ENCODE assay signal across 8 mouse cellular contexts in the genomic region with DNA sequence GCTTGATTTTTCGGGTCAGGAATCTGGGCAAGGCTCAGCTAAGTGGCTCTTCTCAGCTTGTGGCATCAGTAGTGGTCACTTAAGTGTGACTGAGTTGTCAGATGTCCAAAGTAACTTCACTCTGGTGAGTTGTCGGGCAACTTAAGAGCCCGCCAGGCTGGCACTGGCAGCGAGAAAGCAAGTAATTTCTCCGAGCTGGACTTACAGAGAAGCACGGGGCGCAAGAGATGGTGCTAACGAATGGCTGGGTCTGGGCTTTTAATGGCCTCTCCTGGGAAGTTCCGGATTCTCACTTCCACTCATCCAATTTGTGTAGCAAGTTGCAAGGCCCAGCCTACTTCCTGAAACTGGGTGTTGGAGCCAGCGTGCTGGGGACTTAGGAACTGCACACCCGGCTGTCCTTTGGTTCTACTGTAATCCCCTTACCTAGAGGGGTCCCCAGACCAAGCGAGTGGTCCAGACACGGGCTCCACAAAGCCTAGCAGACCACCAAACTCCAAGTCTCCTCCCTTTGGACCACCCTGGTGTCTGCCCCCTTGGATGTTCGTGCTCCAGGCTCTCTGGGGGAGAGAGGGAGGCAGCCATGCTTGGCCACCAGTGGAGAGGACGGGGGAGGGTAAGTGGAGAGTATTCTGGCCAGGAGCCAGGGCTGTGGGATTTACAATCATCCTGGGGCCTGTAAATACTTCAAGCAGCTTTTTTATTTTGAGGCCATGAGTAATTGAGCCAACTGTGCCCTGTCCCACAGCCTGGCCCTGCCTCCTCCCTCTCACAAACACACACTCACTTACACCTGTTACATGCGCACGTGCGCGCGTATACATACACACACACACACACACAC. TPM values are rescaled to one million over a fixed set of nuclear protein-coding genes. Genes with fewer than 3 reads are reported as not detected.
DNase-seq lines count a peak whose midpoint lies in the region; ATAC-seq and TF ChIP-seq lines count a peak whose summit lies in the region.

No protein-coding gene starts in this region.

- no peaks in the 10 kb centered on the region for H3K27me3 ChIP-seq in hindbrain, embryonic 11.5 days (ENCODE audit: control insufficient read depth, insufficient read depth, low read length)
- H3K27me3 ChIP-seq in hindbrain, embryonic 16.5 days (replicated peaks; ENCODE audit: control insufficient read depth, insufficient read depth, low read length) = no peaks in the 10 kb centered on the region
- H3K27me3 ChIP-seq in embryonic facial prominence, embryonic 12.5 days = 0 out of 2 replicates have a peak, but pooled peaks cover 3% of the 10 kb centered on the region
- H3K27me3 ChIP-seq in intestine, postnatal 0 days (replicated peaks; ENCODE audit: control insufficient read depth, insufficient read depth, low read length) = no peaks in the 10 kb centered on the region

- H3K27ac ChIP-seq in hindbrain, embryonic 11.5 days (ENCODE audit: low read depth, low read length) = no peak overlapping the region
- no peak overlapping the region for H3K27ac ChIP-seq in hindbrain, embryonic 16.5 days (ENCODE audit: low read depth, low read length)
- H3K27ac ChIP-seq in embryonic facial prominence, embryonic 12.5 days = no peak overlapping the region; the same call in 1 of the 2 replicates
- no peak overlapping the region for H3K27ac ChIP-seq in intestine, postnatal 0 days (ENCODE audit: low read depth, low read length)

- no peak overlapping the region for H3K4me2 ChIP-seq in hindbrain, embryonic 11.5 days (replicated peaks; ENCODE audit: low read depth, low read length)
- H3K4me2 ChIP-seq in hindbrain, embryonic 16.5 days (ENCODE audit: low read length) = no peak overlapping the region
- H3K4me2 ChIP-seq in embryonic facial prominence, embryonic 12.5 days (replicated peaks) = no peak overlapping the region
- H3K4me2 ChIP-seq in intestine, postnatal 0 days (replicated peaks; ENCODE audit: low read depth) = no peak overlapping the region

- no peak overlapping the region for H3K4me3 ChIP-seq in hindbrain, embryonic 11.5 days (ENCODE audit: low read depth, low read length)
- H3K4me3 ChIP-seq in hindbrain, embryonic 16.5 days (ENCODE audit: low read length) = no peak overlapping the region
- no peak overlapping the region for H3K4me3 ChIP-seq in embryonic facial prominence, embryonic 12.5 days
- H3K4me3 ChIP-seq in intestine, postnatal 0 days (ENCODE audit: low read depth, low read length) = no peak overlapping the region

- TF ChIP-seq CTCF in intestine, postnatal 0 days (IDR thresholded peaks at IDR 0.05; ENCODE audit: low read depth) = no peak

- H3K36me3 ChIP-seq in hindbrain, embryonic 11.5 days (ENCODE audit: control insufficient read depth, insufficient read depth, low read length) = no peaks in the 10 kb centered on the region
- H3K36me3 ChIP-seq in hindbrain, embryonic 16.5 days (ENCODE audit: control insufficient read depth, insufficient read depth, low read length) = no peaks in the 10 kb centered on the region
- H3K36me3 ChIP-seq in embryonic facial prominence, embryonic 12.5 days = no peaks in the 10 kb centered on the region
- no peaks in the 10 kb centered on the region; the same call in 1 of the 2 replicates for H3K36me3 ChIP-seq in intestine, postnatal 0 days (ENCODE audit: control insufficient read depth, insufficient read depth)

- ATAC-seq in hindbrain, embryonic 11.5 days (ENCODE audit: low FRiP score) = peak; percentile 34; the same call in 1 of the 2 replicates
- ATAC-seq in hindbrain, embryonic 16.5 days = no peak
- peak; percentile 75 for ATAC-seq in embryonic facial prominence, embryonic 12.5 days (ENCODE audit: insufficient number of reproducible peaks, insufficient read depth, low FRiP score, low TSS enrichment)
- peak; percentile 32; the same call in 1 of the 2 replicates for ATAC-seq in intestine, postnatal 0 days
- no peak for ATAC-seq in frontal cortex, adult (ENCODE audit: low TSS enrichment)

- 0 out of 2 replicates have a peak, but pooled peaks cover 2% of the 10 kb centered on the region for H3K4me1 ChIP-seq in hindbrain, embryonic 11.5 days (replicated peaks; ENCODE audit: control insufficient read depth, insufficient read depth, low read length)
- peaks cover 8% of the 10 kb centered on the region for H3K4me1 ChIP-seq in hindbrain, embryonic 16.5 days (ENCODE audit: control insufficient read depth, insufficient read depth, low read depth, low read length)
- peaks cover 18% of the 10 kb centered on the region for H3K4me1 ChIP-seq in embryonic facial prominence, embryonic 12.5 days
- H3K4me1 ChIP-seq in intestine, postnatal 0 days (replicated peaks; ENCODE audit: control insufficient read depth, insufficient read depth, low read length) = peaks cover 5% of the 10 kb centered on the region; the same call in 1 of the 2 replicates

- H3K9me3 ChIP-seq in hindbrain, embryonic 11.5 days (ENCODE audit: control insufficient read depth, low read length) = no peaks in the 10 kb centered on the region
- H3K9me3 ChIP-seq in hindbrain, embryonic 16.5 days (ENCODE audit: control insufficient read depth, low read length) = no peaks in the 10 kb centered on the region
- H3K9me3 ChIP-seq in embryonic facial prominence, embryonic 12.5 days = no peaks in the 10 kb centered on the region
- H3K9me3 ChIP-seq in intestine, postnatal 0 days (ENCODE audit: control insufficient read depth) = no peaks in the 10 kb centered on the region

- no peak overlapping the region for H3K9ac ChIP-seq in hindbrain, embryonic 11.5 days (ENCODE audit: low read depth, low read length)
- no peak overlapping the region for H3K9ac ChIP-seq in hindbrain, embryonic 16.5 days (ENCODE audit: low read depth, low read length)
- no peak overlapping the region for H3K9ac ChIP-seq in embryonic facial prominence, embryonic 12.5 days
- H3K9ac ChIP-seq in intestine, postnatal 0 days (ENCODE audit: low read depth, low read length) = no peak overlapping the region

- no peak for DNase-seq in hindbrain, embryonic 11.5 days (ENCODE audit: low spot score)
- DNase-seq in lung, postnatal 10 days = peak; percentile 72
- no peak for DNase-seq in right cerebral cortex, postnatal 25 days
- DNase-seq in layer of hippocampus, adult 8-10 months (ENCODE audit: low spot score in 2 of 2) = no peak

- 75% methylated on average over 20 of the region's 20 CpGs for WGBS in hindbrain, embryonic 11.5 days
- WGBS in hindbrain, embryonic 16.5 days = 69% methylated on average over 20 of the region's 20 CpGs
- WGBS in embryonic facial prominence, embryonic 12.5 days = 69% methylated on average over 20 of the region's 20 CpGs
- WGBS in intestine, postnatal 0 days = 62% methylated on average over 20 of the region's 20 CpGs

RNA-seq across cellular contexts. Expression of gene Rbm20, which starts 23.3 kb away (rescaled TPM):
- polyA plus RNA-seq in hindbrain, embryonic 11.5 days (2014; fragmentation: Nextera tagmentation; extraction: Ambion mirVana) = 0.64 and 0.73 TPM in 2 replicates
- polyA plus RNA-seq in hindbrain, embryonic 16.5 days (2015; fragmentation: Nextera tagmentation; extraction: Ambion mirVana) = 0.86 and 0.88 TPM in 2 replicates
- 2.7 and 3.0 TPM in 2 replicates for polyA plus RNA-seq in embryonic facial prominence, embryonic 12.5 days (2016; fragmentation: Nextera tagmentation; extraction: Ambion mirVana)
- polyA plus RNA-seq in intestine, postnatal 0 days (2015; fragmentation: Nextera tagmentation; extraction: Ambion mirVana) = 0.42 and 0.52 TPM in 2 replicates
- 1 to 10 TPM; 1.8 to 4.0 (median 3.2) TPM for total RNA-seq in layer of hippocampus, adult 8-10 months (2022)

RNA-seq across cellular contexts. Expression of gene Smc3, which starts 53.6 kb away (rescaled TPM):
- polyA plus RNA-seq in hindbrain, embryonic 11.5 days (2014; fragmentation: Nextera tagmentation; extraction: Ambion mirVana) = 91.1 and 95.3 TPM in 2 replicates
- 49.9 and 50.0 TPM in 2 replicates for polyA plus RNA-seq in hindbrain, embryonic 16.5 days (2015; fragmentation: Nextera tagmentation; extraction: Ambion mirVana)
- polyA plus RNA-seq in embryonic facial prominence, embryonic 12.5 days (2016; fragmentation: Nextera tagmentation; extraction: Ambion mirVana) = 76.9 and 81.9 TPM in 2 replicates
- 24.4 and 24.9 TPM in 2 replicates for polyA plus RNA-seq in intestine, postnatal 0 days (2015; fragmentation: Nextera tagmentation; extraction: Ambion mirVana)
- 10 to 100 TPM; 39.1 to 47.5 (median 43.6) TPM for total RNA-seq in layer of hippocampus, adult 8-10 months (2022)

Comparison
In these comparisons a context has a peak if more than half of its experiments do, and no peak if none do; other contexts are left out.
1. ATAC-seq: peak in hindbrain, embryonic 11.5 days (single experiment), embryonic facial prominence, embryonic 12.5 days (single experiment) and intestine, postnatal 0 days (single experiment); none in hindbrain, embryonic 16.5 days (single experiment) and frontal cortex, adult (single experiment).